Mouse (Mus musculus) telencephalon, adult 2 months (tissue): ENCODE data around the gene Mymk.

ENCODE experiments used
- DNase-seq: peaks from one replicate; pipeline ENCODE4 v3.0.0-alpha.2; 2011; ENCODE audit warnings: low read depth, low spot score

The Mymk gene

DNA sequence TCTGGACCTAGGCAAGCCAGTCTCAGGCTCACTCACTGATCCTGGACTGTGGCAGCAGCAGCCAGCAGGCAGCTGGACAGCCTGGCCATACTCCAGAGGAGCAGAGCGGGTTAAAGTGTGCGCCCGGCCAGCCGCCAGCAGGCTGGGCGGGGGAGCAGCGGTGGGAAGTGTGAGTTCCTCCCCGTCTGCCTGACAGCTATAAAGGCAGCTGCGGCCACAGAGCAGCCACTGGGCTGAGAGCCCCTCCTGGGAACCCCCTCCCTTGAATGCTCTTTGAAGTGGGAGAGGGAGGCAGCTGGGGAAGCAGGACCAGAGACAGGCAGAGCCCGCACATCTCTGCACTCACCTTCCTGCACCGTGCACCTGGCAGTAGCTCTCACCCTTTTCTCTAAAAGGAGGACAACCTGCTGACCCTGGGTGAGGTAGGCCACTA is 7.2 kb upstream of the Mymk start, which contains the start of gene Adamtsl2:
Adamtsl2 (plus strand) TSS at position 228 of the 433 bp plus-strand sequence.
- DNase-seq = no peak

DNA sequence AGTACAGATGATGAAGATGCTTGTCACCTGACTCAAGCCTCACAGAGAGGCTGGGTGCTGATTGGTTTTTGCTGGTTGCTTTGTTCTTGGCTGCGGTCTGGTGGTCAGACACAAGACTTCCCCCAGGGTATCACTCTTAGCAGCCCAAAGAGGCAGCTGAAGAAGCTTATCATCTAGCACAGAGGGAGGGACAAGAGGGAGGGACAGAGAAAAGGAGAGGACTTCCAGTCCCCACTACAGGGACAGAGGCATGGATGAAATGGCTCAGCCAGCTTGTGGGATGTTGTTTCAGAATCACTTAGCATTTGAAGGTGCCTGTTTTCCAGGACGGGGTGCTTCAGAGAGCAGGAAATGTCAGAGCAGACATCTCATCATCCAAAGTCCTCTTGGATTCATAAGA is 6.3 kb upstream of the Mymk start:
- no peak for DNase-seq

DNA sequence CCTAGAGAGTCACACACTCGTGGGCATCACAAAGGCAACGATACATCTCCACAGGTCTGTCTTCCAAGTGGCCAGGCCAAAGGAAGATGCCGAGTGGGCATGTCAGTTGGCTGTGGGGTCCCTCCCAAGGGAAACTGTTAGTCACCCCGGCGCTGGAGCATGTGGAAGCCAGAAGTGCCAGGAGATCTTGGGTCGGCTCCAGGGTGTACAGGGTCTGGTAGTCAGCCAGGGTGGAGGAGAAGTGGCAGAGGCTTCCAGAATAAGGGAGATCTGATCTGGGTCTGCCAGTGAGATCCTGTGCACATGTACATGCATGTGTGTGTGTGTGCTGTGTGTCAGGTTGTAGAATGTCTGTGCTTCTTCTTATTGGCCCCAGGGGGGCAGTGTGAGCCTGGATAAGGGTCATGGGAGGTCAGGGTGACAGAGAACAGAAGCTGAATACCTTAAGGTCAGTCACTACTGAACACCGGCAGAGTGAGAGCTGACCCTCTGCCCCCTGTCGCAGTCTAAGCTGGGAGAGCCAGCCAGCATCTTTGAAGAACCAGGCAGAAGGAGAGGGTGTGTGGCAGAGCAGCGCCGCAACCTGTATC is 5.8 kb upstream of the Mymk start:
- DNase-seq = no peak

- no peak for DNase-seq
Observed at GRCm38 (mm10) chr2:27075485-27075884, 3.5 kb upstream of the Mymk start.

DNA sequence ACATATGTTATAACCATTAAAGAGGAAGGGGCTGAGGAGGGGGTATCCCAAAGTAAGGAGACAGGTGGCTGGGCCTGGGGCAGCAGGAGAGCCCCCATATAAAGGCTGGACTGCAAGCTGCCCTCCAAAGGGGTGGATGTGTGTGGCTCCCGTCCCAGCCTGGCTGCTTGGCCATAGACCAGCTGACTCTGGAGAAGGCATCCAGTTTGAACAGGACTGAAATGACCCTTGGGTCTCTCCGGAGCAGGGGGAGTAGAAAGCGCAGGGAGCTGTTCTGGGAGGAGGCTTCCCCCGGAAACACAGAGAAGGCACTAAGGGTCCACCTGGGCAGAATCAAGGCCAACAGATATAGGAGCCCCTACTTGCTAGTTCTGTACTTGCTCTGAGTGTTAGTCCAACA is 2.8 kb upstream of the Mymk start:
- no peak for DNase-seq

- no peak for DNase-seq
Observed at GRCm38 (mm10) chr2:27073407-27073806, 1.4 kb upstream of the Mymk start.

DNA sequence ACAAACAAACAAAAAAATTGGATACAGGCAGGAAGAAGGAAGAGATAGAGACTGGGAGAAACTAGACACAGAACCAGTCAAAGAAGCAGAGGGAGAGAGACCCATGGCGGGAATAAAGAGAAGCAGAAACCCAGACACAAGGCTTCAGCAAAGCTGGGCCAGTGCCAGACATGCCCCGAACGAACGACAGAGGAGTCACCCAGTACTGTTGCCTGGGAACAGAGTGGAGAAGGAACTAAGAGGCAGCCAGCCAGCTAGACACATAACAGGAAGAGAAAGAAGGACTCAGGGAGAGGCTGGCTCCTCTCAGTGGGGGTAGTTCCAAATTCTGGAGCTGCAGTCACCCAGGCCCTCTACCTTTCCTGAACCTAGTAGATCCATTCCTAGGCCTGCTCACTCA is 842 bp downstream of the Mymk start:
- peak; percentile 87 for DNase-seq

- no peak for DNase-seq
Observed at GRCm38 (mm10) chr2:27070247-27070813, 1.6 kb downstream of the Mymk start.

GRCm38 (mm10) chr2:27069646-27070045 is 2.3 kb downstream of the Mymk start:
- no peak for DNase-seq

GRCm38 (mm10) chr2:27067996-27068395 is 4.0 kb downstream of the Mymk start:
- DNase-seq = no peak

- DNase-seq = no peak
Observed at GRCm38 (mm10) chr2:27067124-27067523, 4.9 kb downstream of the Mymk start.

DNA sequence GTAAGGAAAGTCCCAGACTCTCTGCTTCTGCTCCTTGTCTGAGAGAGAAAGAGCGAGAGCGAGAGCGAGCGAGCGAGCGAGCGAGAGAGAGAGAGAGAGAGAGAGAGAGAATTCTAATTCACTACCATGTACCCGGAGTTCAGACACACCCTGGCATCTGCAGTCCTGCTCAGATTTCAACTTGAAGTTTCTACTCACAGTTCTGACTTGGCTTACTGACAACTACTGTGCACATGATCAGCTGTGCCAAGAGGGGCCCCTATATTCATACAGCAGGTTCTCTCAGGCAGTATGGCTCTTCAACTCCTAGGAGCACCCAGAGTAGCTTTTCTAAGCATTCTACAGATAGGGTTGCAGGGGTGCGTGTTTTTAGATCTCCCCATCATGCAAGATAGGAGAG is 12.8 kb downstream of the Mymk start:
- no peak for DNase-seq

DNA sequence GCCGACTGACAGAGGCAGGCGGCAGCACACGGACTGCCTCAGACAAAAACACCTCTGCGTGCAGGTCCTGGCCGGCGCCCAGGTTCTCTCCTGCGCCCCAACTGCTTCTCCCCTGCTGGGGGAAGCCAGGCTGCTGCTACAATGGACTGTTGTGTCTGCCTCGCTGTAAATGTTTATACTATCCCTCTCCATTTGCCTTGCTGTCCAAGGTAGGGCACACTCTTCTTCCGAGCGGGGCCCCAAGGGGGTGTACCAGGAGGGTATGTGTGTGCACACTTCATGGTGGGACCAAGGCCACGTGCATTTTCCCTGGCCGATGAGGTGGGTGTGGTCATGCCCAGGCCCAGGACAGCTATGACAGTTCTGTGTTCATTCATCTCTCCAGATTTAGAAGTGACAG is 13.2 kb downstream of the Mymk start:
- DNase-seq = no peak

DNA sequence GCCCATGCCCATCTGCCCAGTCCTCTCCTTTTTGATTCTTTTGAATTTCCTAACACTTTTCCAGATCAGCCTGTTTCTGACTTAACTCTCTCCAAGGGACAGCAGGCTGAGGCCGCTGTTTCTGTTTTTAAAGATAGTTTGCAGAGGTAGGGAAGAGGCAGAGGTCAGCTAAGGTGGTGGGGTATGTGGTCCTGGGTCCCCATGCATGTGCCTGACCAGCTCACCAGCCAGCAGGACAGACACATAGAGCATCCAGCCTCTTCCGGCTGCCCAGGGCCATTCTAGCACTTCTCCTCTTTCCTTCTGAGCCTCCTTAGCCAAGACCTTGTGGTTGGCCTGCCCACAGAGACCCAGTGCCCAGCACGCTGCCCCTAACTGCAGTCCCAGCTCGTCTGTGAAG is 13.7 kb downstream of the Mymk start:
- DNase-seq = no peak

- DNase-seq = no peak
Observed at GRCm38 (mm10) chr2:27049408-27049807, 22.6 kb downstream of the Mymk start.

GRCm38 (mm10) chr2:27045979-27046770 is 25.8 kb downstream of the Mymk start:
- no peak for DNase-seq

DNA sequence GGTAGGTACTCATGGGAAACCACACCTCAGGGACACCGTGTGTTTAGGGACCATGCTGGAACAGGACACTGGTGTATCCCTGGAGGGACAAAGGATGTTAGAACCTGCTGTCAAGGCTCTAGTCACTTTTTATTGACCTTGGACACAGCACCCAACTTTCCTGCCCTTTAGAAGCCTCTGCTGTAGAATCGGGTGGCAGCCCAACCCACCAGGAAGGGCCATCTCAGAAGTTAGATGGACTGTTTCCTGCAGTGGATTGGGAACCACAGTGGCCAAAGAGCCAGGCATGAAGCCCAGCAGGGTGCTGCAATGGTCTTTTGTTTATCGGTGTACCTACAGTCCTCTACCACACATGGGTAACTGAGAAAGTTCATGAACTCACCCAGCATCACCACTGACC is 27.3 kb downstream of the Mymk start:
- DNase-seq = no peak

GRCm38 (mm10) chr2:27044166-27044565 is 27.8 kb downstream of the Mymk start:
- no peak for DNase-seq

DNA sequence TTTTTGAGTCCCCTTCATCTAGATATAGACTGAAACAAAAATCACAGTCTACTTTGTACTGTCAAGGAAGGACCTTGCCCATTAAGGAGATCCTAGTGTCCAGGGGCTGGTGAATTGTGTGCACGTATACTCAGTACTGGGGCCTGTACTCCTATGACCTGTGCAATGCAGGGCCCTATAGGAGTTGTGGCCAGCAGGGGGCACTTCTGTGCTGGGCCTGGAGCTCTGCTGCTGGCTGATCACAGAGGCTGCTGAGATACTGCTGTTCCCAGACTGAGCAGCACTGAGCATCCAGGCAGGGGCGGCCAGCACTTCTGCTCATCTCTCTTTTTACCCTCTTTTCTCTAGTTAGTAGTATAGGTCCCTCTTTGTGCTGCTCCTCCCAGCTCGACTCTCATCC is 28.5 kb downstream of the Mymk start:
- peak; percentile 58 for DNase-seq

DNA sequence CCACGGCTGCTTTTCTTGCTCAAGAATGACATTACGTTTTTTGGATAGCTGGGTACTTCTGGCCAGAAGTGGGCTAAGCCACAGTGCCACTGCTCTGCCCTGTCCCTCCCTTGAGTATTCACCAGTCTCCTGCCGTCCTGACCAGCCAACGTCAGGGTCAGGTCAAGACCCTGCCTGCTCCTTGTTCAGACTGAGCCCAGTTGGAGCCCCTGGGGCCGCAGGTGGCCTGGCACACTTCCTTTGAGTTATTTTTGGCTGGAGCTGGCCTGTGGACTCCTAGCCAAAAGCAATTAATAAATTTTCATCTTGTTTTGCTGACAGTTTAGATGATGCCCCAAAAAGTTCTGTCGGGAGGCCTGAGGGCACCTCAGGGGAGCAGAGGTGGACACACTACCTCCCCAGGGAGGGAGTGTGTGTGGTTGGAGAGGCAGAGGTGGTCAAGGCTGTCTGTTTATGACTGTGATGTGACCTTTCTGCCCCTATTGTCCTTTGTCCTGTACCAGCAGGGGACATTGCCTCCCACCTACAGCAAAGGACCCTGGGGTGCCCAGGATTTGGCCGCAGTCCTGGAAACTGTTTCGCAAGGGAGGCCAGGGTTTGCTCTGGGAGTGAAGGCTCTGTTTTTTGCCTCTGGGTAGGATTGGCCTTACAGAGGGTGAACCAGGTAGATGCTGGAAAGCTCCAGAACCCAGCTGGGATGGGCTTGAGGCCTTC is 29.7 kb downstream of the Mymk start:
- DNase-seq = no peak

DNA sequence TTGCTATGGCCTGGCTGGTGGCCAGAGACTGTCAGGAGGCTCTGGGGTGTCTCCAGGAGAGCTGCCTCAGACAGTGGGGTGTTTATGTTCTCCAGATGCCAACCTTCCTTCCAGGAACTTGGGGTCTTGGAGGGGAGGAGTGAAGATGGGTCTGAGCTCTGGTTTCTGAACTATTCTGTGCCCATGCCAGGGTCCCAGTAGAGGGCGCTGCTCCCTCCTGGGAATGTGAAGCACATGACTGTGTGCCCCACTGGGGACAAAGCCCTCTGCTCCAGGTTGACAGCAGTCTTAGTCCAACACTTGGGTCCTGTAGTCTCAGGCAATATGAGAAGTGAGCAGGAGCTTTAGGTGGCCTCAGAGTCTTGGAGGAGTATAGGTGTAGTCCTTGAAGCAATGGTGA is 32.7 kb downstream of the Mymk start:
- no peak for DNase-seq

- DNase-seq = no peak
Observed at GRCm38 (mm10) chr2:27038596-27038995, 33.4 kb downstream of the Mymk start.
